ENCODE assay signal across 8 mouse cellular contexts in the genomic region with DNA sequence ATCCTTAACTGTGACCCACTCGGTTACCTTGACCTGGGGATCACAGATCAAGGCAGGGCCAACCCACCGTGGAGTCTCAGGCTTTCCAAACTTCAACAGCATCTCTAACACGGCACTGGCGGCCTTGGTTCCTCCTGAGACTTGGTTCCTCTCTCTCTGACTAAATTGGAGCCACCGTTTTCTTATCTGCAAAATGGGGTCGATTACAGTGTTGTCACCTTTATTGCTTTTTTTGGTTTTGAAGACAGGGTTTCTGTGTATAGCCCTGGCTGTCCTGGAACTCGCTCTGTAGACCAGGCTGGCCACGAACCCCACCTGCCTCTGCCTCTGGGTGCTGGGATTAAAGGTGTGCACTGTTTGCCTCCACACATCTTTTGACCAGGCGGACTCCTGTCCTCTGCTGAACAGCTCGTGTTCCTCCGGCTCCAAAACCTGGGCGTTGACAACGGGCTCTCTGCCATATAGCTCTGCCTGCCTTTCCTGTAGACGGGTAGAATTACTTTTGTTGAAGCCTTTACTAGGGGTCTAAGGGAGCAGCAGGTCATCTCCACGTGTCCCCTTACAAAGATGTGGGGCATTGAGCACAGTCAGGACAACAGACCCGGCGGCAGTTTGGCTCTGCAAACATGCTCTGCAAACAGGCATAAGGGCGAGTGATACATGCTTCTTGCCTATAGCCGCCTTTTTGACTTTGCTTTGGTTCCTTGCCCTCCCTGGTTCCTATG. TPM values are rescaled to one million over a fixed set of nuclear protein-coding genes. Genes with fewer than 3 reads are reported as not detected.
DNase-seq lines count a peak whose midpoint lies in the region; ATAC-seq and TF ChIP-seq lines count a peak whose summit lies in the region.

No protein-coding gene starts in this region.

- peaks cover 6 to 42% of the 10 kb centered on the region in 2 experiments; a peak in 3 of 4 replicates for H3K4me1 ChIP-seq in ES-E14 (ENCODE audit: control insufficient read depth in 2 of 2, insufficient read depth in 2 of 2, low read length in 2 of 2, poor library complexity in 1 of 2)
- H3K4me1 ChIP-seq in forebrain, postnatal 0 days (ENCODE audit: insufficient read depth): peaks cover 29% of the 10 kb centered on the region
- H3K4me1 ChIP-seq in limb, embryonic 10.5 days: peaks cover 81% of the 10 kb centered on the region
- peaks cover 14% of the 10 kb centered on the region for H3K4me1 ChIP-seq in midbrain, postnatal 0 days (ENCODE audit: insufficient read depth, low read length)

- no peaks in the 10 kb centered on the region for H3K27me3 ChIP-seq in forebrain, postnatal 0 days (ENCODE audit: insufficient read depth, low read length)
- no peaks in the 10 kb centered on the region for H3K27me3 ChIP-seq in limb, embryonic 10.5 days (ENCODE audit: low read depth, poor library complexity, severe bottlenecking)
- no peaks in the 10 kb centered on the region for H3K27me3 ChIP-seq in midbrain, postnatal 0 days (ENCODE audit: insufficient read depth, low read length)

- no peaks in the 10 kb centered on the region for H3K9me3 ChIP-seq in ES-E14 (ENCODE audit: control insufficient read depth, insufficient read depth, low read depth, low read length)
- H3K9me3 ChIP-seq in forebrain, postnatal 0 days (ENCODE audit: low read length): no peaks in the 10 kb centered on the region
- no peaks in the 10 kb centered on the region for H3K9me3 ChIP-seq in limb, embryonic 10.5 days (replicated peaks)
- no peaks in the 10 kb centered on the region for H3K9me3 ChIP-seq in midbrain, postnatal 0 days (ENCODE audit: low read length)

- no peak for ATAC-seq in forebrain, postnatal 0 days
- no peak for ATAC-seq in midbrain, postnatal 0 days (ENCODE audit: low FRiP score)

- H3K4me2 ChIP-seq in forebrain, postnatal 0 days (ENCODE audit: low read depth): peak overlapping the region; percentile 90
- peak overlapping the region; percentile 42 for H3K4me2 ChIP-seq in midbrain, postnatal 0 days (ENCODE audit: low read depth, low read length, poor library complexity, severe bottlenecking)

- H3K36me3 ChIP-seq in ES-E14 (ENCODE audit: control insufficient read depth, insufficient read depth, low read length, poor library complexity, severe bottlenecking): no peaks in the 10 kb centered on the region
- H3K36me3 ChIP-seq in forebrain, postnatal 0 days (ENCODE audit: insufficient read depth): no peaks in the 10 kb centered on the region
- H3K36me3 ChIP-seq in limb, embryonic 10.5 days: no peaks in the 10 kb centered on the region
- H3K36me3 ChIP-seq in midbrain, postnatal 0 days (ENCODE audit: insufficient read depth, low read length): no peaks in the 10 kb centered on the region

- peak overlapping the region; percentile 94 for H3K27ac ChIP-seq in ES-E14 (ENCODE audit: insufficient read depth, low read depth, low read length, poor library complexity, severe bottlenecking)
- H3K27ac ChIP-seq in forebrain, postnatal 0 days (ENCODE audit: low read depth, low read length): peak overlapping the region; percentile 98
- peak overlapping the region; percentile 99 for H3K27ac ChIP-seq in limb, embryonic 10.5 days
- H3K27ac ChIP-seq in midbrain, postnatal 0 days (ENCODE audit: low read depth, low read length): peak overlapping the region; percentile 84

- TF ChIP-seq CTCF in forebrain, postnatal 0 days (IDR thresholded peaks at IDR 0.05; ENCODE audit: low read depth): no peak
- TF ChIP-seq CTCF in midbrain, postnatal 0 days (IDR thresholded peaks at IDR 0.05): no peak

- H3K9ac ChIP-seq in ES-E14 (ENCODE audit: insufficient read depth, low read depth, low read length, poor library complexity, severe bottlenecking): peak overlapping the region; percentile 81
- H3K9ac ChIP-seq in forebrain, postnatal 0 days: peak overlapping the region; percentile 95
- peak overlapping the region; percentile 55 for H3K9ac ChIP-seq in midbrain, postnatal 0 days (replicated peaks; ENCODE audit: low read length, poor library complexity, severe bottlenecking)

- H3K4me3 ChIP-seq in ES-E14 (ENCODE audit: insufficient read depth in 1 of 2, low read depth in 1 of 2, low read length in 2 of 2, poor library complexity in 1 of 2, severe bottlenecking in 1 of 2): peak overlapping the region; percentile 45 to 73
- H3K4me3 ChIP-seq in forebrain, postnatal 0 days (ENCODE audit: low read depth, low read length): peak overlapping the region; percentile 51
- H3K4me3 ChIP-seq in limb, embryonic 10.5 days: peak overlapping the region; percentile 52
- H3K4me3 ChIP-seq in midbrain, postnatal 0 days (ENCODE audit: low read depth, low read length): peak overlapping the region; percentile 32

- peak; percentile 45 for DNase-seq in cerebellum, postnatal 25 days
- no peak for DNase-seq in cerebellum, postnatal 4 days (ENCODE audit: low spot score in 2 of 2)
- no peak for DNase-seq in ES-E14 (ENCODE audit: low read depth, low spot score)
- peak; percentile 47 for DNase-seq in forebrain, postnatal 0 days
- peak; percentile 58 for DNase-seq in limb, embryonic 10.5 days (ENCODE audit: low spot score)
- DNase-seq in midbrain, postnatal 0 days (ENCODE audit: low spot score): peak; percentile 9
- no peak for DNase-seq in Muller cell, postnatal 12 days (ENCODE audit: inconsistent ontology term)
- DNase-seq in adrenal gland, postnatal 4 days (ENCODE audit: low spot score in 2 of 2): no peak

- in situ Hi-C loops in ES-E14 (cut with MboI; ENCODE audit: low sequenced_read_pairs in 2 of 2, unreplicated experiment in 2 of 2): no loop called here

- WGBS in forebrain, postnatal 0 days: 14% methylated on average over 19 of the region's 19 CpGs
- 22% methylated on average over 19 of the region's 19 CpGs for WGBS in limb, embryonic 10.5 days
- WGBS in midbrain, postnatal 0 days: 18% methylated on average over 19 of the region's 19 CpGs

TF ChIP-seq in ES-E14, 5 proteins besides CTCF, POLR2A, EP300 and RAD21:
- TF ChIP-seq CHD2 (IDR thresholded peaks at IDR 0.05; ENCODE audit: low read depth, low read length) (no peak), MAFK (IDR thresholded peaks at IDR 0.05; ENCODE audit: insufficient read depth, low read depth, low read length) (no peak), ZNF384 (IDR thresholded peaks at IDR 0.05; ENCODE audit: low read depth, low read length) (no peak), HCFC1 (IDR thresholded peaks at IDR 0.05; ENCODE audit: borderline replicate concordance, insufficient read depth, low read length) (no peak), ZC3H11A (IDR thresholded peaks at IDR 0.05; ENCODE audit: borderline replicate concordance, low read depth, low read length) (no peak)

RNA-seq across cellular contexts. Expression of a gene that starts 21.7 kb away (rescaled TPM):
- total RNA-seq in ES-E14 (2012; rRNA removed): 2,106 and 2,587 TPM in 2 replicates
- total RNA-seq in forebrain, postnatal 0 days (2014; rRNA removed): 1,921 and 1,968 TPM in 2 replicates
- polyA plus RNA-seq in forebrain, postnatal 0 days (2015; fragmentation: Nextera tagmentation; extraction: Ambion mirVana): 1,724 and 1,908 TPM in 2 replicates
- 3,283 and 3,422 TPM in 2 replicates for polyA plus RNA-seq in limb, embryonic 10.5 days (2016; fragmentation: Nextera tagmentation; extraction: Ambion mirVana)
- total RNA-seq in midbrain, postnatal 0 days (2014; rRNA removed): 947 and 1,050 TPM in 2 replicates
- polyA plus RNA-seq in midbrain, postnatal 0 days (2015; fragmentation: Nextera tagmentation; extraction: Ambion mirVana): 1,199 and 1,354 TPM in 2 replicates
- total RNA-seq in adrenal gland, postnatal 4 days (2021): 1,000 to 10,000 TPM; 1,215 to 1,376 TPM

Comparison
In these comparisons a context has a peak if more than half of its experiments do, and no peak if none do; other contexts are left out.
1. DNase-seq: peak in cerebellum, postnatal 25 days (2 of 2), forebrain, postnatal 0 days (single experiment), limb, embryonic 10.5 days (single experiment) and midbrain, postnatal 0 days (single experiment); none in cerebellum, postnatal 4 days (0 of 2), ES-E14 (single experiment), Muller cell, postnatal 12 days (single experiment) and adrenal gland, postnatal 4 days (0 of 2).
2. Peak in every context shown above with its lines, with median percentiles within 50 percentile points of each other: H3K27ac ChIP-seq, H3K4me3 ChIP-seq and H3K9ac ChIP-seq.